Mouse (Mus musculus): Measurements from ENCODE around the gene Olfr282.

- TF ChIP-seq POLR2AphosphoS2 (IDR thresholded peaks at IDR 0.05; ENCODE audit: low read length) (no peak), GATA1 (IDR thresholded peaks at IDR 0.05; ENCODE audit: low read depth, low read length) (no peak), EP300 (IDR thresholded peaks at IDR 0.05; ENCODE audit: low read depth in 1 of 2, low read length in 2 of 2) (no peak), MAFK (IDR thresholded peaks at IDR 0.05; ENCODE audit: borderline replicate concordance, low read depth, low read length) (no peak), CTCF (IDR thresholded peaks at IDR 0.05 in 2 of 3, conservative IDR thresholded peaks at IDR 0.05 in 1 of 3; ENCODE audit: control insufficient read depth in 1 of 3, insufficient read depth in 1 of 3, low read depth in 2 of 3, low read length in 3 of 3, poor library complexity in 1 of 3, severe bottlenecking in 1 of 3) (no peak), ZC3H11A (IDR thresholded peaks at IDR 0.05; ENCODE audit: low read depth, low read length) (no peak), GABPA (IDR thresholded peaks at IDR 0.05; ENCODE audit: low read depth, low read length) (no peak), USF1 (IDR thresholded peaks at IDR 0.05; ENCODE audit: low read depth, low read length) (no peak), ZKSCAN1 (IDR thresholded peaks at IDR 0.05; ENCODE audit: low read depth, low read length) (no peak), POLR2AphosphoS5 (IDR thresholded peaks at IDR 0.05; ENCODE audit: borderline replicate concordance, low read depth, low read length) (no peak)
Measured at GRCm38 (mm10) chr15:98402356-98402755, 28.7 kb upstream of the Olfr282 start.

Data from MEL (cell line).